Mouse (Mus musculus): Measurements from ENCODE around the gene Gucy2c.
"Not testable (repeated sequence)": the region's sequence is repeated elsewhere in the genome, so short reads cannot be mapped to it uniquely, and the experiment has no call there.

Gucy2c gene

DNA sequence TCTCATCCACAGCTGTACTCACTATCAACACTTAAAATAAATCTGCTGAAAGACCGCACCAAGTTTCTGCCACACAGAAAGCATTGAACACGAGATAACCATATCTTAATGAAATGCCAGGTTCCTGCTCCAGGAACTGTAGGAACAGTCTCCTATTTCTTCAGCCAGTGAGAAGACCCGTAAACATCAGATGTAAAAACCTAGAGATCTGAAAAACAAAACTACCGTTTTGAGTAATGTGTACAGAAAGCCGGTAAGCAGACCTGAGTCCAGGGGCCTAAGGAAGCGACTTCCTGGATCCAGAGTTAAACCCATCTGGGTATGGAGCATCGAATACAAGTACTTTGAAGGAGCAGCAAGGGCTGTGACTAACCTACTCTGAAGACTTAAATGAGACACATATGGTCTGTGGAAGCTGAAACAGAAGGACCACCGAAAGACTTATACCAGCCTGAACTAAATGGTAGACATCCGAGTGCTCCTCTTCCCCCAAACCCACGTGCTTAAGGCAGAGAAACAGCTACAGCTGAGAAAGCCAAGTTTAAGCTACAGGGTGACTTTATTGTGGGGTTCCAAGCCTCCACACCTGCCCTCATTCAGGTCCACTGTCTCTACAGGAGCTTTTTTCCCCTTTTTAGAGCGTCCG, 21.7 kb upstream of the Gucy2c start:
- peak; percentile 40 for DNase-seq

DNA sequence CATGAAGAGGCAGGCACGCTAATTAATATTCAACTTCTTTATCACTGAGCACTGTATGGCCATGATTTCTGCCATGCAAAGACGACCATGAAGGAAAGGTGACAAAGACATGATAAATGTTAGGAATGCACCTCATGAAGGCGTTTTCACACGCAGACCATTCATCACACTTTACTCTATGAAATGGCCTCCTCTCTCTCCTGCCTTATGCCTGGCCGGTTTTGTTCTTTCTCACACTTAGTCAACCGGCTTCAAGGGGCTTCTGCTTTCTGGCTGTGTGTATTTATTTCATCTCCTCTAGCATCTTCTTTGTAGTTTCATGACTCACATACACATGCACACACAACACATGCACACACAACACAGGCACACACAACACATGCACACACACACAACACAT, 19.7 kb upstream of the Gucy2c start:
- no peak for DNase-seq

DNA sequence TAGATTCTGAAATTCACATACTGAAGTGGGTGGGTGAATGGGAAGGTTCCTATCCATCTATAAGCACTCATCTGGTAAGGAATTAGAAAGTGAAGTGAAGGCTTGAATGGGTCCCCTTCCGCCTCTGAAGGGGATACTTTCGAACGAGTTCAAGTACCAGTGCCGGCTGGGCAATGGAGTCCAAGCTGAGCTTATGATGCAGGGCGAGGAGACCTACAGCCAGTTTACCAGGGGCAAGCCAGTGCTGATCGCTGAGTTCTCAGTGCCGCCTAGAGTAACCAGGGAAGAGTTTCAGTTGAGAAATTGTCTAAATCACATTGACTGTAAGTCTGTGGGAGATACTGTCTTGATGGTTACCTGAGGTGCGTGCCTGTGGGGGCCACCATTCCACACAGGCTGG, 19.1 kb upstream of the Gucy2c start:
- no peak for DNase-seq

DNA sequence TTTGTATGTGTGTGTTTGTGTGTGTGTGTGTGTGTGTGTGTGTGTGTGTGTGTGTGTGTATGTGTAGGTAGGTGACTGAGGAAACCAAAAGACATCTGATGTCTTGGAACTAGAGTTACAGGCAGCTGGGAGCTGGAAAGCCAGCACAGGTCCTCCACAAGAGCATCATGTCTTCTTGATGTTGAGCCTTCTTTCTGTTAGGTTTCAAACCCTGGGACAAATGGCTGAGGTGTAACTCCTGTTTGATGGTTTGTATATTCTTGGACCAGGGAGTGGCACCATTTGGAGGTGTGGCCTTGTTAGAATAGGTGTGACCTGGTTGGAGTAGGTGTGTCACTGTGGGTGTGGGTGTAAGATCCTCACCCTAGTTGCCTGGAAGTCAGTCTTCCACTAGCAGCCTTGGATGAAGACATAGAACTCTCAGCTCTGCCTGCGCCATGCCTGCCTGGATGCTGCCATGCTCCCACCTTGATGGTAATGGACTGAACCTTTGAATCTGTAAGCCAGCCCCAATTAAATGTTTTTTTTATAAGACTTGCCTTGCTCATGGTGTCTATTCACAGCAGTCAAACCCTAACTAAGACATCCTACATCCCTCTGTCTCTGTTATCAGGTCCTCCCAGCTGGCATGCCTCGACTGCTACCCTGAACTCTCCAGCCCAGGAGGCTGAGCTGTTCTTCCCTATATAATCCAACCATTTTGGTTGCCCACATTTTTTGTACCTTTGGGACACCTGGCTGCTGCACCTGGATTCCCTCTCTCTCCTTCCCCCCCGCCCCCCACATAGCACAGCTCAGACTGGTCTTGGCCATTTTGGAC, 16.5 kb upstream of the Gucy2c start:
- not testable (repeated sequence) for DNase-seq

DNA sequence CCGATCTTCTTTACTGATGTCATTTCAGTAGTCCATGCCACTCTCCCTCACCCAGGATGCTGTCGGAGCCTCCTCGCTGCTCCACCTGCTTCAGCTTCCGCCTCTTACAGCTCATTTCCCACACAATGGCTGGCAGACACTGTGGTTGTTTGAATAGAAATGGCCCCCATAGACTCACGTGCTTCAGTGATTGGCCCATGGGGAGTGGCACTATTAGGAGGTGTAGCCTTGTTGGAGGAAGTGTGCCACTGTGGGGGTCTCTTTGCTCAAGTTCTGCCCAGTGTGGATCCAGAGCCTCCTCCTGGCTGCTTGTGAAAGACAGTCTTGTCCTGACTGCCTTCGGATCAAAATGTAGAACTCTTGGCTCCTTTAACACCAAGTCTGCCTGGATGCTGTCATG, 14.3 kb upstream of the Gucy2c start:
- DNase-seq: no peak

DNA sequence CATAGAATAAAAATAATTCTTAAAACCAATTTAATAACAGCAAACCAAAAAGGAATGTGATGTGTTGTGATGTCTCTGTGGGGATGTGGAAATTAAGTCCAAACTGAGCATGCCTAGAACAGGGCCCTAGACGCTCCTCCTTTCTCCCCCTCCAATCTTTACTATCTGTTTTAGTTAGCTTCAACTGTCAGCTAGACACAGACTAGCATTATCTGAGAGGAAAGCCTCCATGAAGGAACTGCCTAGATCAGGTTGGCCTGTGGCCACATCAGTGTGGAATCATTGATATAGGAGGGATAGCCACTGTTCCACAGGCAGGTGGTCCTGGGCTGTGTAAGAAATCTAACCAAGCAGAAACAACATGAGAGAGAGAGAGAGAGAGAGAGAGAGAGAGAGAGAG, 13.5 kb upstream of the Gucy2c start:
- DNase-seq: no peak

DNA sequence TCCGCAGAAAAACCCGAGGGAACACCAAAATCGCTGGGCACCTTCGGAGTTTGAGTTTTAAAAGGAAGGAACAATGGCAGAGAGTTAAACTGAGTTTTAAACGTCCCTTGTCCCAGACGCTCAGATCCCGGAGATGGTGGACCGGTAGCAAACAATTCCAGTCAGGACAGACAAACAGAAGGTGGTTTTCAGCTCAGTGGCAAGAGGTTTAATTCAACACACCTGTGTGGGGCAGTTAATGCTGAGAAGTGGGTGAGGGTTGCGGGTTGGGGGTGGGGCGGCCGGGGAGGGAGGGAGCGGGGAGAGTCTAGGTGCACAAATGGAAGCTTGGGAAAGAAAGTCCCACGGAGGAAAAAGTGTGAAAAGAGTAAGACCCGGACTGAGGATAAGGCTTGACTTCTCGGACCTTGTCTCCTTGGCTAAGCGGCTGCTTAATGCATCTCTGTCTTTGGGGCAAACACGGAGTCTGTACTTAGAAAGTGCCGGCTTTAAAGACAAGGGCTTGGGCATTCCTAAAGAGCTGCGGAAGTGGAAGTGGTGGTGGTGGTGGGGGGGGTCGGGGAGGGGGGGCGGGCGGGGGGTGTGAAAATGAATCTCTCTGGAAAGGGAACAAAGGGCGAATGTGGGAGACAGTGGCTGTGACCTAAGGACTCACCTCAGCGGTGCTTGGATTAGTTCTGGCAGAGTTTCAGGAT, 12.4 kb upstream of the Gucy2c start:
- DNase-seq: peak; percentile 47

DNA sequence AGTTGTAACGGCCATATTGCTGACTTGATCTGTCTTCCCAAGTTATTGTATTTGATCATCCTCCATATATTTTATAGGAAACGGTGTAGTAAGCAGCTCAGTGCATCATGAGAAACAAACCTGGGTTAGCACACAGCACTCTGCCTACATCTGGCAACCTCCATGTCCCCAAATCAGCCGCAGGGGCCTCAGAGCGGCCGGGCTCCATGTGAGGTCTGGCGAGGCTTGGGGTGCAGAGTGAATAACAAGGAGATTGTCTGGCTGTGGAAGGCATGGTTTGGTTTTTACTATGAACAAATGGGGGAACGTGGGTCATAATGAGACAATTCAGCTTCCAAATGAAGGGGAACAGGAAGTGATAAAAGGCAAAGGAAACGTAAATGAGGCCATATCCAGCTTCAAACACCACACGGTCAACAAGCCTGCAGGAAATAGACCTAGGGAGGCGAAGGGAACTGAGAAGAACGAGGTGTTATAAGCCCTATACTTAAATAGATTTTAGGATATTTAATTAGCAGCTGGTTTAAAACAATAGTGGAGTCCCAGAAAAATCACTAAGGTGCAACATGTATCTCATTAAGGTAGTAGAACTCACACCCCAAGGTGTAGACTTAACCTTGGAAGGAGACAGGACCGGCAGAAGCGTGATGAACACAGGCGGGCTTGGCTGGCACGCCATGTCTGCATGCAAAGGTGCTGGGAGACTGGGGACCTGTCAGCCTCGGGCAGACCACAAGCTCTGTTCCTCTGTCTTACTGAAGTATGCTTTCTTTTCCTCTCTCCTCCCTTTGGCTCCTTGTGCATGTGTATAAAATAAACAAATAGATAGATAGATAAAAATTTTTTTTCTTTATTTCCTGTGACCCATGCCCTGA, 11.6 kb upstream of the Gucy2c start:
- peak; percentile 28 for DNase-seq

DNA sequence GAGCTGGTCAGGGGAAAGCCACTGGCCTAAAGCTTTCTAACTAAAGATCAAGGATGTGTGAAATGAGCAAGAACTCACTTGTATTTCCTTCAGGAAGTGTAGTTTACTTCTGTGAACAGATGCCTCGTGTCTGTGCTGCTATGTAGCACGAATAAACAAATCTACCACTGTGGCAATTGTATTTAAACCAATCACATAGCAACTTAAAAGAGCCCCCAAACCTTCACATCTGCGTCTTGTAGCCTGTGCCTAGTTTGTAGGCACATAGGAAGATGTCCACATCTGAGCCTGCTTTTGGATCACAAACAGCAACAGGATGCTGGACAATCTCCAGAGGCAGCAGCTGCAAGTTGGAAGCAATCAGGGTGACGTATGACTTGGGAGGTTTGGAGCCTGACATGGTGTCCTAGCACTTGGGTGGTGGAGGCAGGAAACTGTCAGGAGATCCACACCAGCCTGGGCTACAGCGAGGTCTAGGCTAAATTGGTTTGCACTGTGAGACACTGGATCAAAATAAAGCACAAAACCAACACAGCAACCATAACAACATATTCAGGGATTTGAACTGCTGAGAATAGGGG, 7.9 kb upstream of the Gucy2c start:
- no peak for DNase-seq

DNA sequence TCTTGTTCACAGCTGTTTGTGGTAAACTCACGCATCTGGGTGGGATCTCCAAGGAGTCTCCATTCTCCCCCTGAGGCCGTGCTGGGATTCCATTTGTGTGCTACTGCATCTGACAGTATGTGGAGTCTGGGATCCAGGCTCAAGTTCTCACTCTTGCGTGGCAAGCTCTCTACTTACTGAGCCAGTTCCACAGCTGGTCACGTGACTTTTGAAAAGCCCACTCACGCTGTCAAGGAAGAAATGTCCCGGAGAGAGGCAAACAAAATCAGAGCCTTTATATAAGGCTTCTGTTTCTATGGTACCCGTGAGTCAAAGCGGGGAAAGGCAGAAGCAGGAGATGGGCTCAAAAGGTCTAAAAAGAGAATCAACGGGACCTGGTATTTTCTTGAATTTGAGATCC, 1.2 kb upstream of the Gucy2c start:
- DNase-seq: no peak

DNA sequence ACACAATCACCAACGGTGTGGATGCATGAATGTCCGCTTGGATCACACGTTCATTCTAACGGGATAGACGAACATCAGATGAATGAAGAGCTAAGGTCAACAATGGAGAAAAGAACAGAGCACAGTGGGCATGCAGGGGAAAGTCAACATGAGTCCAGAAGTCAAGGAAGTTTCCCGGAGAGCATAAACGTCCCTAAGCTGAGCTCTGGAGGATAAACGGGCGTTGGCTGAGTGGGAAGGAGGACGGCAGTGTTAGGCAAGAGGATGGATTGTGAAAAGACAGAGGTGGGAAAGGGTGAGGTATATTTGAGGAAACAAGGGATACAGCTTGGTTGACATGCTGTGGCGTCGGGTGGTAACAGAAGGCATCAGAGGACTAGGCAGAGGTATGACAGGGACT, 581 bp upstream of the Gucy2c start:
- no peak for DNase-seq

DNA sequence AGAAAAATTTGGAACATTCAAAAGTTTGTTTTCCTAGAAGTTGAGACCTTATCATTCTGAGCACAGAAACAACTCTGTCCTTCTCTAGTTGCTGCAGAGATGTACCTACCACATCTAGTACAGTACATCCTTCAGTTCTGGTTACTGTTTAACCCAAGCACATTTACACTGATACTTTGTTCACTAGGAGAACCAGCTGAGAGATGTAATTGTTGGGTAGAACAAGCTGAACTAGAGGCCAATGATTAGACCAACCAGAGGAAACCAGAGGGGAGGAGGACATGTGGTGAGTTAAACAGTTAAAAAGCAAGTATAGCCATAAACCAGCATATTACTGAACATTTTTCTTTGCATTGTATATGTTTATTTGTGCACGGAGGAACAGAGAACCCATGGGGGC, 5.2 kb downstream of the Gucy2c start:
- no peak for DNase-seq

DNA sequence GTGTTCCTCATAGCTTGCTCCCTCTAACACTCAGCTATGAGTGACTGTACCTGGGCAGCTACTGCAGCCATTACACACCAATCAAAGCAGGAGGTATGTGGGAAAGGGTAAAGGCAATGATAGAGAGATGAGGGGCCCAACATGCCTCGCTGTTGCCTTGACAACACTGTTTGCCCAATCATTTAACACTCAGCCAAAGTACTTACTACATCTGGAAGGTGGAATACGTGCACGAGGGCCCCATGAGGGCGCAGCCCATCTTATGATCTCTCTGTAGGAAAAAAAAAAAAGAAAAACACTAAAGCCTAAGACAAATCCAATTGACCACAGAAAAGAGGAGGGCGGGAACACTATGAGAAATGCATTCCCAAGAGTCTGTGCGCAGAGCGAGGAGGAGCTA, 11.7 kb downstream of the Gucy2c start:
- DNase-seq: no peak

DNA sequence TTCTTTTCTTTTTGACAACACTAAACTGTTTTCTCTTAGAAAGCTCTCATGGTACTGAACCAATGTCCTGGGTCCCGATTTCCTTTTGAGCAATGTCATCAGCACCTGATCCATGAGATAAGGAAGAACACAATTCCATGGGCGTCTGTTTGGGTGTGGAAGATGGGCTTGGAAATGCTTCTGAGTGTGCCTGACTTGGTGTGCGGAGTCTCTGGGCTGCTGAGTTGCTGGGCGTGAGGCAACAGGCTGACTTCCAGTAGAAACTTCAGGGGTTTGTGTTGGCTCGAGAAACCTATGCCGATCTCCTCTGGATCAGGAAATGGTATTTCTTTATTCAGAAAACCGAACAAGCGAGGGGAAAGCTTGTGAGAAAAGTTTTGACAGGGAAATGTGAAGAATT, 12.4 kb downstream of the Gucy2c start:
- DNase-seq: no peak

DNA sequence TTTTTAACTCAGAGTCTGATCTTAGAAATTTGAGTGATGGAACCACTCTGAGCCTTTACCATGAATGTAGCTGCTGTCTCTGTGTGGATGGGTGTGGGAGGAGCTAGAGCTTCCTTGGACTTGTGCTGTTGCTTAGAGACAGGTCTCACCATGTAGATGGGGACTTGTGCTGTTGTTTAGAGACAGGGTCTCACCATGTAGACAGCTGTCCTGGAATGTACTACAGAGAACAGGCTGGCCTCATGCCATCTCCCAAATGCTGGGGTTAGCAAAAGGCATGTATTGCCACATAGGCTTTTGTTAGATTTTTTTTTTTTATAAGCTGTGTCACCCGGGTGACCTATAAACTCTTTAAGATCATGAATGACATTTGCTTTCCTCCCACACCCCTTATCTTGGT, 17.7 kb downstream of the Gucy2c start:
- no peak for DNase-seq

DNA sequence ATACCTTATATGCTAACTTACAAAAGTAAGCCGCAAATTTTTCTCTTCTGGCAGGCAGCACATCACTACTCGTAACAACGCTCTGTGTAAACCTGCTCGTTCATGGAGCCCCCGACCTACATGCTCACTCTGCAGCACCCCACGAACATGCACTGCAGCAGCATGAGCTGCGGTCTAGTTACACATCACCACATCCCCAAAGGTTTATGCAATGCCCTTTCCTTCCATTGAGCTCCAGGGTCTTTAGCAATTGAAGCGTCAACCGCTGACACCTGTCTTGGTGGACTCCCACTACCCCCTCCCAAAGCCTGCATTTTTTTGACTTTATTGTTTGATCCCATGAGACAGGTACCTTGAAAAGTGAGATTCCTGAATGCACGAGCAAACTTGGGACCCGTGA, 31.0 kb downstream of the Gucy2c start:
- no peak for DNase-seq

DNA sequence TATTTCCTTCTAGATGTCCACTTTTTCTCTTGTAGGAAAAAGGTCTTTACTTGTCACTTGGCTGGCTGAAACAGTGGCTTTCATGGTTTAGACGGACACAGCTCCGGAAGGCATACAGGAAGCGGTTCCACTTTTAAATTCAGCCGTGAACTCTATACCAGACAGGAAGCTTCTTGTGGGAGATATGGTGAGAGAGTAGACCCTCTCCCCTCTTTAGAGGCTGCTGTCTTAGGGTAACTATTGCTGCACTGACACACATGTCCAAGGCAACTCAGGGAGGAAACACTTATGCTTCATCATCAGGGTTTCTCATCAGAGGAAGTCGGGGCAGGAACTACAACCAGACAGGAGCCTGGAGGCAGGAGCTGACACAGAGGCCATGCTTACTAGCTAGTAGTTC, 36.0 kb downstream of the Gucy2c start:
- no peak for DNase-seq

DNA sequence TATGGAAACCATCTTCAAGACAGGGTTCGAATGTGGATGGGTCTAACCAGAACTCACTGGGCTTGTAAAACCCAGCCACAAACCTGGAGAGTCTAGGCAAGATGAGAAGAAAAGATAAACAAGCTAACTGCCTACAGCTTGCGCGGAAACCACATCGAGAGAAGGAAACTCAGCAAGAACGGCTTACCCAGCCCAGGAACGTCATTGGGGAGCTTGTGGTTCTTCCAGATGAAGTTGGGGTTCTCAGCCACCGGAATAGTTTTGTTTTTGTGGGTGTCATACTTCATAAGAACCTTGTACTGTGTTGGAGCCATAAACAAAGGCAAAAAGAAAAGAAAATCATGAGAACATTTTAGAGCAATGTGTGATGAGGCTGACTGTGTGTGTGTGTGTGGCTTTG, 37.8 kb downstream of the Gucy2c start:
- no peak for DNase-seq

DNA sequence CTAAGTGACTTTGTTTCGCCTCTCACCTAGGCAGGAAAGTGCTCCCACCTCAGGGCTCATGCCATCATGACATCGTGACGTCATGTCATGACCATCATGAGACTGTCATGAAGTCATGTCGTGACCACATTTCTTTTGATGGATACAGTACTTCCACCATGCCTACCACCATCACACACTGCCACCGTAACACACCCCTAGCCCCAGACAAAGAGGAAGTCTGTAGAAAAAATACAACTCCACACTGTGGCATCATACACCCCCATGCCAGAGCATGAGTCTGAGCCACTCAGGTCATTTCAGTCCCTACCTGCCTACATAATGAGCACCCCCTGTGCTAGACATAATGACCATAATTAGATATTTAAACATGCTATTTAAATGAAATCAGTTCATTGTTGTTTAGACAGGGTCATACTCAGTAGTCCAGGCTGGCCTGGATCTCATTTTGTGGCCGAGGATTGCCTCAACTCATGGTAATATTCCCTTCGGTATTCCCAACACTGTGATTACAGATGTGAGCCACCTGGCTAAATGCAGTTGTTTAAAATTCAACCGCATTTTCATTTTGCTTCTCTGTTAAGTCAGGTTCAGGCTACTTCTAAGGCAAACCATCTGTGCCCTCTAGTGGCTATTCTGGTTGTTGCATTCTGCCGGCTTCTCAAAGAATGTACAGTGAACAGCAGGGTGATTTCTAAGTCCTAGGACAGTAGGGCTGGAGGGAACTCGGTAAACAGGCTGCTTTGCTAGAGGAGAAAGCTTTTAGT, 39.0 kb downstream of the Gucy2c start:
- DNase-seq: peak; percentile 87

DNA sequence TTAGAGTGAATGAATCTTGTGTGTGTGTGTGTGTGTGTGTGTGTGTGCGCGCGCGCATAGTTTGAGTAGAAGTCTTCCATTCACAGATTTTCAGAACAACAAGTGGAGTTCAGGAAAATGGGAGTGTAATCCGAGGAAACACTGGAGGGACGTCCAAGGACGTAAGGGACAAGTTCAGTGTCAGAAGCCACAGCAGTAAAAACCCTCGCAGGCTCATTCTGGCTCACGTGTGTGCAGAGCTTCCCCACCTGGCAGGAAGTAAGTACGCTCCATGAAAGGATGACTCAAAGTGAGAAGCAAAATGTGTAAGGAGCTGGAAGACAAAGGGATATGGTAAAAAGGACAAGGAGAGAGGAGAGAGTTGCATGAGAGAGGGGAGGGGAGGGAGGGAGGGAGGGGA, 40.3 kb downstream of the Gucy2c start:
- DNase-seq: no peak

DNA sequence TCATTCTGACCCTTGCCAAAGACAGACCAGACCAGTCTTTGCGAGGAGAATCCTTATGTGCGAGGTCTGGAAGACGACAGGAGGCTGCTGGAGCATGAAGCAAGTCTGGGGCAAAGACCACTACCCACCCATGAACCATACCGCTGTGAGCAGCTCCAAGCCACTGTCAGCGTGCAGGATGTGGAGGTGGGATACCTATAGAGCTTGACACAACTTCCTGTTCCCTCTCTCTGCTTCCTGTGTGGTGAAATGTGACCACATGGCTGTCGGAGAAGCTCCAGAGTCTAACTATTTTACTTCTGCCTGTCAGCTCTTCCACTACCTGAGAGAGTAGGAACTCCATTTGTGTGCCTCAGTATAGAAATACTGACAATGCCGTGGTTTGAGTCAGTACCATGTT, 45.8 kb downstream of the Gucy2c start:
- no peak for DNase-seq

DNA sequence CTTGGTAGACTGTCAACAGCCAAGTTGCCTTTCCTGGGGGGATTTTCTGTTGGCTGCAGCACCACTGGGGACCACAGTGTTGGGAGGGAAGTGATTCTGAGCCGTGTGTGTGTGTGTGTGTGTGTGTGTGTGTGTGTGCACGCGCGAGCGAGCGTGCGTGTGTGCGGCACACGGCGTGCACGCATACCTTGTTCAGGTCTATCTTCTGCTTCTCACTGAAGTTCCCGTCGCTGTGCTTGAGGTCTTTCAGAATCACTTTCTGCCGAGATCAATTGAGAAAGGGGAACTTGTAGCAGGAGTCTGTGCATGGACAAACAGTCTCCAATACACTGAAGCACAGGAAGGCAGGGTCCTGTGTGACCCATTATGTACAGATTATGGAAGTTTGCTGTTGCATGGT, 53.4 kb downstream of the Gucy2c start:
- no peak for DNase-seq
